Comparison of ENCODE assay signal across 8 mouse cellular contexts in the genomic region with DNA sequence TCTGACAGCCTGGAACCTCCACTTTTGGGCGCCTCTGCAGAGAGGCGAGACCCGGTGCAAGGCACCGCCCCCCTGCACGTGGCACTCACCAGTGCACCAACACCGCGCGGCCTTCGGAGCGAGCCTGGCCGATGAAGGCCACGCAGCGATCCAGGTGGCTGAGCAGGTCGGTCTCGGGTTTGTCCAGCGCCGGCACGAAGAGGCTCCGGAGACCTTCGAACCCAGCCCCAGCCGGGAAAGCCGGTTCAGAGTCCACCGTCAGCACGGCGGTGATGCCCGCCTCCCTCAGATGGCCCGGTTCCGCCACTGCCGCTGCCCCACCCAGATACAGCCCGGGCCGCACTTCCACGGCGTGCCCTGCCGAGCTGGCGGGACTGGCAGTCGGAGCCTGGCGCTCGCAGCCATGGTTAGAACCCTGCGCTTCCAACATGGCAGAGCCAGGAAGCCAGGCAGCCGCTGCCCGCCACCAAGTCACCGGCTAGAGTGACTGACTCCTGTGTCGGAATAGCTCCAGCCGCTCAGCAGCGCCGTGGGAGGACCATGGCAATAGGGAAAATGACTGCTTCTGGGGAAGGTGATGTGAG. TPM values are rescaled to one million over a fixed set of nuclear protein-coding genes. Genes with fewer than 3 reads are reported as not detected.
DNase-seq lines count a peak whose midpoint lies in the region; ATAC-seq and TF ChIP-seq lines count a peak whose summit lies in the region.

A gene (plus strand): TSS at position 88 of the 584 bp plus-strand sequence.
A gene (minus strand): TSS at position 563 of the 584 bp plus-strand sequence.

- H3K27ac ChIP-seq in hindbrain, postnatal 0 days: peak within 1 kb of the TSS; percentile 79

- peak within 1 kb of the TSS; percentile 75 for H3K9ac ChIP-seq in hindbrain, postnatal 0 days (replicated peaks; ENCODE audit: low read length)

- H3K4me1 ChIP-seq in hindbrain, postnatal 0 days (ENCODE audit: insufficient read depth, low read length): peaks cover 3% of the 10 kb centered on the region

- peak; percentile 95 for ATAC-seq in hindbrain, postnatal 0 days
- peak; percentile 99 for ATAC-seq in megakaryocyte, adult 5-6 weeks (ENCODE audit: poor library complexity, severe bottlenecking)

- H3K4me3 ChIP-seq in hindbrain, postnatal 0 days (ENCODE audit: low read length): peak within 1 kb of the TSS; percentile 78

- peak; percentile 88 for TF ChIP-seq CTCF in hindbrain, postnatal 0 days (IDR thresholded peaks at IDR 0.05; ENCODE audit: low read depth)

- peak within 1 kb of the TSS; percentile 81 for H3K4me2 ChIP-seq in hindbrain, postnatal 0 days (ENCODE audit: low read depth, low read length)

- H3K36me3 ChIP-seq in hindbrain, postnatal 0 days (ENCODE audit: insufficient read depth, low read length): peaks cover 10% of the 10 kb centered on the region; the same call in 1 of the 2 replicates

- no peaks in the 10 kb centered on the region for H3K9me3 ChIP-seq in hindbrain, postnatal 0 days (ENCODE audit: low read length)

- DNase-seq in adrenal gland, adult (ENCODE audit: inconsistent age in 2 of 2, low spot score in 1 of 2): peak; percentile 90 to 95
- peak; percentile 97 for DNase-seq in embryo, embryonic 10 days (ENCODE audit: low spot score)
- DNase-seq in gastrocnemius, adult 8-10 months (ENCODE audit: low spot score in 2 of 2): peak; percentile 70 to 81
- DNase-seq in hindbrain, postnatal 0 days (ENCODE audit: low spot score): peak; percentile 97
- peak; percentile 67 to 88 for DNase-seq in left cerebral cortex, adult 8-10 months (ENCODE audit: low spot score in 2 of 2)
- DNase-seq in right cerebral cortex, adult 18-20 months: peak; percentile 93
- DNase-seq in urinary bladder, postnatal 14 days (ENCODE audit: low spot score): peak; percentile 87

- H3K27me3 ChIP-seq in hindbrain, postnatal 0 days (ENCODE audit: insufficient read depth, low read length): no peaks in the 10 kb centered on the region

- WGBS in hindbrain, postnatal 0 days: 0% methylated on average over 46 of the region's 46 CpGs

RNA-seq across cellular contexts. Expression of the first gene that starts in this region (rescaled TPM):
- under 1 TPM in 2 of 4 experiments, not detected in 2; 0.41 to 0.61 TPM for total RNA-seq in gastrocnemius, adult 8-10 months (2022)
- total RNA-seq in hindbrain, postnatal 0 days (2014; rRNA removed): 0.52 TPM in 1 of 2 replicates, not detected in the other
- polyA plus RNA-seq in hindbrain, postnatal 0 days (2015; fragmentation: Nextera tagmentation; extraction: Ambion mirVana): 0.86 and 1.5 TPM in 2 replicates
- total RNA-seq in left cerebral cortex, adult 8-10 months (2022): under 1 TPM in 3 of 4 experiments, not detected in 1; 0.46 to 0.87 (median 0.48) TPM
- total RNA-seq in megakaryocyte, adult 5-6 weeks (2015): 1.2 TPM in 1 of 2 replicates, not detected in the other
- not detected in 2 replicates for total RNA-seq in megakaryocyte, adult 5-6 weeks (2017)

RNA-seq across cellular contexts. Expression of the second gene that starts in this region (rescaled TPM):
- 1 to 10 TPM; 6.4 to 7.9 (median 6.8) TPM for total RNA-seq in gastrocnemius, adult 8-10 months (2022)
- total RNA-seq in hindbrain, postnatal 0 days (2014; rRNA removed): 25.4 and 40.4 TPM in 2 replicates
- polyA plus RNA-seq in hindbrain, postnatal 0 days (2015; fragmentation: Nextera tagmentation; extraction: Ambion mirVana): 32.0 and 34.4 TPM in 2 replicates
- 10 to 100 TPM; 17.1 to 23.1 (median 19.1) TPM for total RNA-seq in left cerebral cortex, adult 8-10 months (2022)
- total RNA-seq in megakaryocyte, adult 5-6 weeks (2015): 7.5 and 10.3 TPM in 2 replicates
- total RNA-seq in megakaryocyte, adult 5-6 weeks (2017): 5.2 and 5.4 TPM in 2 replicates

Comparison
In these comparisons a context has a peak if more than half of its experiments do, and no peak if none do; other contexts are left out.
1. Peak in every context shown above with its lines: DNase-seq, ATAC-seq, H3K4me3 ChIP-seq and H3K27ac ChIP-seq.